Mouse (Mus musculus) heart, adult 2 months (tissue): ENCODE data around the gene Ces1f. TPM values are rescaled to one million over a fixed set of nuclear protein-coding genes. Genes with fewer than 3 reads are reported as not detected.

Source experiments
- DNase-seq, 2 experiments: peaks; one replicate each; pipeline ENCODE4 v3.0.0; 2021
- H3K27ac ChIP-seq: fragments of 200-600 bp; 2 replicates; pipeline ENCODE4 v1.8.1; 2022
- H3K27me3 ChIP-seq: fragments of 200-500 bp; 2 replicates; pipeline ENCODE4 v1.6.1; 2012; ENCODE audit warnings: mild to moderate bottlenecking, low read length, inconsistent platforms, mixed read lengths; ENCODE audit not compliant: control insufficient read depth, insufficient read depth
- H3K36me3 ChIP-seq: fragments of 200-500 bp; 2 replicates; pipeline ENCODE4 v1.6.1; 2012; ENCODE audit warnings: low read length, inconsistent platforms; ENCODE audit not compliant: control insufficient read depth, insufficient read depth
- H3K4me1 ChIP-seq: fragments of 200-500 bp; 2 replicates; pipeline ENCODE4 v1.6.1; 2011; ENCODE audit warnings: low read length; ENCODE audit not compliant: control insufficient read depth, insufficient read depth
- H3K4me3 ChIP-seq: fragments of 200-600 bp; 2 replicates; pipeline ENCODE4 v1.8.1; 2022
- H3K79me2 ChIP-seq: fragments of 200-500 bp; replicated peaks from 2 replicates; pipeline ENCODE4 v1.6.1; 2012; ENCODE audit warnings: mild to moderate bottlenecking, inconsistent platforms, low read length, moderate library complexity, mixed read lengths; ENCODE audit not compliant: control insufficient read depth, insufficient read depth
- H3K9ac ChIP-seq: fragments of 200-500 bp; 2 replicates; pipeline ENCODE4 v1.6.1; 2012; ENCODE audit warnings: low read depth, mild to moderate bottlenecking, control low read depth, inconsistent platforms, low read length, mixed read lengths
- CTCF ChIP-seq: fragments of 200-600 bp; IDR thresholded peaks from 2 replicates; pipeline ENCODE4 v1.8.1; 2022; ENCODE audit warnings: antibody characterized with exemption, mild to moderate bottlenecking, moderate library complexity
- EP300 ChIP-seq: fragments of 200-500 bp; IDR thresholded peaks from 2 replicates; pipeline ENCODE4 v1.6.1; 2011; ENCODE audit warnings: low read depth, low read length, control low read depth; ENCODE audit not compliant: insufficient read depth
- POLR2A ChIP-seq: fragments of 200-500 bp; IDR thresholded peaks from 2 replicates; pipeline ENCODE4 v1.6.1; 2011; ENCODE audit warnings: mild to moderate bottlenecking, low read depth, low read length, control low read depth; ENCODE audit not compliant: insufficient read depth
- WGBS: fragments of 180-500 bp; shearing (Covaris S2); methylation state at CpG from one replicate; pipeline ENCODE4 v1.1.7; 2018; 5-methylcytosine and 5-hydroxymethylcytosine counted together
- intact Hi-C: fragments of 180-260 bp; cut with DNase I; formaldehyde crosslinking; loops from one replicate; pipeline ENCODE4 v1.15.1; 2025
- long read RNA-seq: library from polyadenylated mRNA; stranded (forward); transcript quantifications from one replicate; pipeline ENCODE4 v2.0.0, GENCODE M21; 2021
- polyA plus RNA-seq: library from polyadenylated mRNA; depleted of rRNA; stranded (reverse); fragments of >200 nt; gene quantifications from 2 replicates; pipeline ENCODE4 v1.2.3, GENCODE M21; 2012; rRNA removed
- total RNA-seq, 2 experiments: library from RNA; stranded (reverse); gene quantifications; 2 replicates each; pipeline ENCODE4 v1.2.3; 2021

Ces1f gene
- total RNA-seq = 1 to 10 TPM in 1 of 2 experiments, under 1 TPM in 1; 0.37 to 1.2 TPM
- 1.5 and 2.5 TPM in 2 replicates for polyA plus RNA-seq
- long read RNA-seq = 0 reads

- Histone ChIP-seq H3K4me1 (no peaks in the 10 kb centered on the region), H3K79me2 (no peaks in the 10 kb centered on the region), H3K9ac (no peak within 1 kb of the TSS), H3K27ac (no peak within 1 kb of the TSS), H3K27me3 (no peaks in the 10 kb centered on the region), H3K36me3 (no peaks in the 10 kb centered on the region), H3K4me3 (no peak within 1 kb of the TSS)
- intact Hi-C loops = no loop called here
- WGBS = 93% methylated on average over 1 of the region's 1 CpGs
- TF ChIP-seq CTCF = no peak
- no peak for TF ChIP-seq POLR2A
- no peak for TF ChIP-seq EP300
- DNase-seq = no peak
Measured at GRCm38 (mm10) chr8:93279556-93279955, at the start of gene Ces1f. Gene Ces1f, minus strand, starts transcription at chr8:93279747.

- Histone ChIP-seq H3K4me1 (no peaks in the 10 kb centered on the region), H3K27ac (no peak overlapping the region), H3K36me3 (no peaks in the 10 kb centered on the region), H3K4me3 (no peak overlapping the region), H3K9ac (no peak overlapping the region), H3K27me3 (no peaks in the 10 kb centered on the region), H3K79me2 (no peaks in the 10 kb centered on the region)
- intact Hi-C loops = no loop called here
- DNase-seq = no peak
- 73% methylated on average over 2 of the region's 2 CpGs for WGBS
- no peak for TF ChIP-seq CTCF
- TF ChIP-seq POLR2A = no peak
- no peak for TF ChIP-seq EP300
Measured at GRCm38 (mm10) chr8:93325123-93325522, 45.6 kb upstream of the Ces1f start.

GRCm38 (mm10) chr8:93317031-93317430 is 37.5 kb upstream of the Ces1f start:
- Histone ChIP-seq H3K36me3 (no peaks in the 10 kb centered on the region), H3K27ac (no peak overlapping the region), H3K9ac (no peak overlapping the region), H3K27me3 (no peaks in the 10 kb centered on the region), H3K4me3 (no peak overlapping the region), H3K4me1 (no peaks in the 10 kb centered on the region), H3K79me2 (no peaks in the 10 kb centered on the region)
- no peak for TF ChIP-seq POLR2A
- TF ChIP-seq EP300 = no peak
- no peak for TF ChIP-seq CTCF
- intact Hi-C loops = no loop called here
- DNase-seq = no peak
- 73% methylated on average over 2 of the region's 2 CpGs for WGBS

- 54% methylated on average over 2 of the region's 2 CpGs for WGBS
- intact Hi-C loops = no loop called here
- TF ChIP-seq POLR2A (no peak), CTCF (no peak), EP300 (no peak)
- H3K4me1 ChIP-seq = no peaks in the 10 kb centered on the region
- no peak overlapping the region for H3K4me3 ChIP-seq
- no peaks in the 10 kb centered on the region for H3K79me2 ChIP-seq
- H3K36me3 ChIP-seq = no peaks in the 10 kb centered on the region
- H3K27me3 ChIP-seq = no peaks in the 10 kb centered on the region
- no peak overlapping the region for H3K27ac ChIP-seq
- DNase-seq = no peak
- H3K9ac ChIP-seq = no peak overlapping the region
Measured at GRCm38 (mm10) chr8:93315557-93315956, 36.0 kb upstream of the Ces1f start.

DNA sequence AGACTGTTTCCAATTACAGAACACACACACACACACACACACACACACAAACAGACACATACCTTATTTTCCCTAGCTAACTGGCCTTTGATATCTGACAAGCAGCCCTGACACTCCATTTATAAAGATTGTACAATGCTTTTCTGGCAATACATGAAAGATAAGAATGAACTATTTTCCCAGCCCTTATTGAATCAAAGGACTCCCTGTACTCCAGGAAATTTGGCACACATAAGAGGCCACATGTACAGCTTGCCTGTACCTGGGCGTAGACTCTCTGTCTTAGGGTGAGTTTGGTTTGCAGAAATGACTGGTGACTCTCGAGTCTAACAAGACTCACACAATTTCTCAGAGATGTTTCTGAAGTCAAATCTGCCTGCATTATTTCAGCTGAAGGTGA is 4.3 kb upstream of the Ces1f start:
- DNase-seq = no peak
- H3K79me2 ChIP-seq = no peaks in the 10 kb centered on the region
- H3K4me1 ChIP-seq = no peaks in the 10 kb centered on the region
- no peak overlapping the region for H3K27ac ChIP-seq
- 66% methylated on average over 2 of the region's 2 CpGs for WGBS
- H3K36me3 ChIP-seq = no peaks in the 10 kb centered on the region
- intact Hi-C loops = no loop called here
- no peaks in the 10 kb centered on the region for H3K27me3 ChIP-seq
- no peak overlapping the region for H3K4me3 ChIP-seq
- no peak for TF ChIP-seq EP300
- no peak for TF ChIP-seq POLR2A
- TF ChIP-seq CTCF = no peak
- no peak overlapping the region for H3K9ac ChIP-seq

DNA sequence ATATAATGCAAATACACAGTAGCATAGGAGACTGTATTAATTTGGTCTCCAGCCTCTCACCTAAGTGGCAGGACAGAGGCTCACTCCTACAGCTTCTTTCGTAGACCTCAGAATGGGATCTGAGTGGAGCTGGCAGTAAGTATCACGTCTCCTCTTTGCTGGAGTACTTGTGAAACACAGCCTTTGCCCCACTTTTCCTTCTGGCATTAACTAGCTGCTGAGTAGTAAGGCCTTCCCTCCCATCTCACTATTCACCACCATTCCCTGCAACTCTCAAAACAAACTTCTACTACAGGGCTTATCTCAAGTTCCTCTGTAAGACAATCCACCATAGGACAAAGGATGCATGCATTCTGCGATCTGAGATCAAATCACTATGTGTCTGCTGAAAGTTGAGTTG is 2.8 kb upstream of the Ces1f start:
- DNase-seq = no peak
- Histone ChIP-seq H3K4me3 (no peak overlapping the region), H3K27me3 (no peaks in the 10 kb centered on the region), H3K36me3 (no peaks in the 10 kb centered on the region), H3K79me2 (no peaks in the 10 kb centered on the region), H3K9ac (no peak overlapping the region), H3K27ac (no peak overlapping the region), H3K4me1 (no peaks in the 10 kb centered on the region)
- TF ChIP-seq CTCF (no peak), EP300 (no peak), POLR2A (no peak)
- 80% methylated on average over 3 of the region's 3 CpGs for WGBS
- intact Hi-C loops = no loop called here
